Comparison of ENCODE assay signal across 19 mouse cellular contexts in the genomic region with DNA sequence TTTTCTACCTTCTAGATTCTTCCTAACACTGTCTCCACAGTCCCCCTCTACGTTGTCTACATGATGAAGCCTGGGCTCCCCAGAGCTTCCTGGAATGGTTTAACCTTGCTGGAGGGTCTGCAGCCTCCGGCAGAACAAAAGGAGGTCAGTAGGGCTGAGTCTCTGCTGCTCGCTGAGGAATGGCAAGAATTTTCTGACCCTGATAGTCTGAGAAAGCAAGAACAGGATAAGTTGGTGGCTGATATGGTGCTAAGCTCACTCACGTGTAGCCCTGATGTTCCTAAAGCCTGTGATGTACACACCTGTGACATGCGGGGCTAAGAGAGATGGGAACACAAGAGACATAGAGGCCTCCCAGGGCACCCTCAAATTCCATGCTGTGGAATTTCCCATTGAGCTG. TPM values are rescaled to one million over a fixed set of nuclear protein-coding genes. Genes with fewer than 3 reads are reported as not detected.
DNase-seq lines count a peak whose midpoint lies in the region; ATAC-seq and TF ChIP-seq lines count a peak whose summit lies in the region.
"Had no signal": no experiment of that assay in that cellular context is flagged by ENCODE, and none has a peak within 500 bp of the region (broad histone marks: within the 10 kb centered on the region; RNA-seq: fewer than 3 reads in every experiment).

No protein-coding gene starts in this region.

- H3K27me3 ChIP-seq in heart, embryonic 12.5 days (replicated peaks): peaks cover 12% of the 10 kb centered on the region; the same call in 1 of the 2 replicates
- peaks cover 21% of the 10 kb centered on the region for H3K27me3 ChIP-seq in midbrain, embryonic 10.5 days (ENCODE audit: low read depth, poor library complexity, severe bottlenecking)
- no peaks in the 10 kb centered on the region for H3K27me3 ChIP-seq in midbrain, postnatal 0 days (ENCODE audit: insufficient read depth, low read length)
- H3K27me3 ChIP-seq: forebrain, embryonic 15.5 days; Patski had no signal

- no peaks in the 10 kb centered on the region for H3K9me3 ChIP-seq in heart, embryonic 12.5 days (replicated peaks)
- H3K9me3 ChIP-seq in midbrain, embryonic 10.5 days (replicated peaks): no peaks in the 10 kb centered on the region; the same call in 1 of the 2 replicates
- no peaks in the 10 kb centered on the region for H3K9me3 ChIP-seq in midbrain, postnatal 0 days (ENCODE audit: low read length)
- H3K9me3 ChIP-seq: forebrain, embryonic 15.5 days had no signal

- H3K4me1 ChIP-seq in heart, embryonic 12.5 days (replicated peaks): peaks cover 14% of the 10 kb centered on the region
- H3K4me1 ChIP-seq in midbrain, embryonic 10.5 days: peaks cover 55% of the 10 kb centered on the region
- 0 out of 2 replicates have a peak, but pooled peaks cover 4% of the 10 kb centered on the region for H3K4me1 ChIP-seq in midbrain, postnatal 0 days (ENCODE audit: insufficient read depth, low read length)

- H3K36me3 ChIP-seq in heart, embryonic 12.5 days: no peaks in the 10 kb centered on the region
- H3K36me3 ChIP-seq in midbrain, embryonic 10.5 days: no peaks in the 10 kb centered on the region
- H3K36me3 ChIP-seq in midbrain, postnatal 0 days (ENCODE audit: insufficient read depth, low read length): no peaks in the 10 kb centered on the region
- H3K36me3 ChIP-seq: forebrain, embryonic 15.5 days had no signal

- no peak overlapping the region for H3K9ac ChIP-seq in heart, embryonic 12.5 days
- no peak overlapping the region for H3K9ac ChIP-seq in midbrain, postnatal 0 days (replicated peaks; ENCODE audit: low read length, poor library complexity, severe bottlenecking)
- H3K9ac ChIP-seq: forebrain, embryonic 15.5 days had no signal

- no peak for TF ChIP-seq CTCF in midbrain, postnatal 0 days (IDR thresholded peaks at IDR 0.05)

- DNase-seq in heart, adult 18-20 months: no peak
- peak; percentile 43 for DNase-seq in midbrain, embryonic 10.5 days (ENCODE audit: low spot score)
- no peak for DNase-seq in midbrain, postnatal 0 days (ENCODE audit: low spot score)
- peak; percentile 65 for DNase-seq in embryo, embryonic 10.5 days (ENCODE audit: low spot score)
- DNase-seq in retina, embryonic 14.5 days (ENCODE audit: low spot score): peak; percentile 58
- DNase-seq in spleen, adult 12 weeks (ENCODE audit: low spot score): no peak
- no peak for DNase-seq in kidney, postnatal 14 days
- DNase-seq: adrenal gland, postnatal 25 days; kidney, postnatal 36 days; lung, postnatal 14 days; right cerebral cortex, adult 18-20 months; thymus, adult 2 months had no signal

- H3K4me3 ChIP-seq in heart, embryonic 12.5 days: no peak overlapping the region
- H3K4me3 ChIP-seq in midbrain, embryonic 10.5 days: no peak overlapping the region
- H3K4me3 ChIP-seq in midbrain, postnatal 0 days (ENCODE audit: low read depth, low read length): no peak overlapping the region
- H3K4me3 ChIP-seq: forebrain, embryonic 15.5 days; myocyte had no signal

- H3K27ac ChIP-seq in heart, embryonic 12.5 days (ENCODE audit: poor library complexity, severe bottlenecking): peak overlapping the region; percentile 69
- H3K27ac ChIP-seq in midbrain, embryonic 10.5 days (replicated peaks): peak overlapping the region; percentile 78
- H3K27ac ChIP-seq in midbrain, postnatal 0 days (ENCODE audit: low read depth, low read length): no peak overlapping the region
- H3K27ac ChIP-seq: forebrain, embryonic 15.5 days had no signal

- WGBS in heart, embryonic 12.5 days: 10% methylated on average over 5 of the region's 5 CpGs
- 13% methylated on average over 5 of the region's 5 CpGs for WGBS in midbrain, embryonic 10.5 days
- WGBS in midbrain, postnatal 0 days: 25% methylated on average over 5 of the region's 5 CpGs

- H3K4me2 ChIP-seq in heart, embryonic 12.5 days: no peak overlapping the region
- H3K4me2 ChIP-seq in midbrain, postnatal 0 days (ENCODE audit: low read depth, low read length, poor library complexity, severe bottlenecking): no peak overlapping the region
- H3K4me2 ChIP-seq: forebrain, embryonic 15.5 days; liver, embryonic 11.5 days had no signal

- ATAC-seq in heart, embryonic 12.5 days (ENCODE audit: insufficient number of reproducible peaks, low FRiP score): no peak; the same call in 1 of the 2 replicates
- ATAC-seq in midbrain, postnatal 0 days (ENCODE audit: low FRiP score): no peak
- ATAC-seq: forebrain, embryonic 15.5 days; inflammation-experienced regulatory T-cells, adult 6 months; Patski had no signal

RNA-seq across cellular contexts. Expression of a gene that starts 7.0 kb away (rescaled TPM):
- 0.23 and 1.1 TPM in 2 replicates for polyA plus RNA-seq in heart, embryonic 12.5 days (2016; fragmentation: Nextera tagmentation; extraction: Ambion mirVana)
- under 1 TPM in 1 of 2 experiments, not detected in 1; 0.33 TPM for total RNA-seq in heart, adult 18-20 months (2021)
- polyA plus RNA-seq in midbrain, embryonic 10.5 days (2016; fragmentation: Nextera tagmentation; extraction: Ambion mirVana): 0.86 and 1.2 TPM in 2 replicates
- 4.1 and 8.2 TPM in 2 replicates for total RNA-seq in midbrain, postnatal 0 days (2014; rRNA removed)
- polyA plus RNA-seq in midbrain, postnatal 0 days (2015; fragmentation: Nextera tagmentation; extraction: Ambion mirVana): 2.3 and 2.5 TPM in 2 replicates
- total RNA-seq: adrenal gland, postnatal 25 days had no signal
- polyA plus RNA-seq: C2C12, myocyte had no signal

RNA-seq across cellular contexts. Expression of a gene that starts 54.5 kb away (rescaled TPM):
- 1.1 and 1.2 TPM in 2 replicates for polyA plus RNA-seq in heart, embryonic 12.5 days (2016; fragmentation: Nextera tagmentation; extraction: Ambion mirVana)
- under 1 TPM; 0.59 to 0.62 TPM for total RNA-seq in heart, adult 18-20 months (2021)
- polyA plus RNA-seq in midbrain, embryonic 10.5 days (2016; fragmentation: Nextera tagmentation; extraction: Ambion mirVana): 9.5 and 10.8 TPM in 2 replicates
- 19.9 and 24.7 TPM in 2 replicates for total RNA-seq in midbrain, postnatal 0 days (2014; rRNA removed)
- polyA plus RNA-seq in midbrain, postnatal 0 days (2015; fragmentation: Nextera tagmentation; extraction: Ambion mirVana): 3.1 and 3.9 TPM in 2 replicates
- polyA plus RNA-seq: inflammation-experienced regulatory T-cells, adult 6 months had no signal

Comparison
In these comparisons a context has a peak if more than half of its experiments do, and no peak if none do; other contexts are left out.
1. DNase-seq: peak in midbrain, embryonic 10.5 days (single experiment), embryo, embryonic 10.5 days (single experiment) and retina, embryonic 14.5 days (single experiment); none in heart, adult 18-20 months (0 of 2), midbrain, postnatal 0 days (single experiment), spleen, adult 12 weeks (single experiment) and kidney, postnatal 14 days (single experiment).